Mouse (Mus musculus) lung, adult 2 months (tissue): ENCODE results near the gene Gm16368. TPM values are rescaled to one million over a fixed set of nuclear protein-coding genes. Genes with fewer than 3 reads are reported as not detected.
"Not testable (repeated sequence)": the region's sequence is repeated elsewhere in the genome, so short reads cannot be mapped to it uniquely, and the experiment has no call there.

Source experiments
- DNase-seq: peaks from one replicate; pipeline ENCODE4 v3.0.0; 2022
- H3K4me1 ChIP-seq: fragments of 200-500 bp; 2 replicates; pipeline ENCODE4 v1.6.1; 2011; ENCODE audit warnings: low read length; ENCODE audit not compliant: control insufficient read depth, insufficient read depth
- H3K4me3 ChIP-seq: fragments of 200-500 bp; replicated peaks from 2 replicates; pipeline ENCODE3; 2011; ENCODE audit warnings: low read depth, mild to moderate bottlenecking, control low read depth, low read length; ENCODE audit errors: extremely low read depth
- WGBS: fragments of 180-500 bp; shearing (Covaris S2); methylation state at CpG from one replicate; pipeline ENCODE4 v1.1.7; 2018; 5-methylcytosine and 5-hydroxymethylcytosine counted together
- polyA plus RNA-seq: library from polyadenylated mRNA; depleted of rRNA; stranded (reverse); fragments of >200 nt; gene quantifications from 2 replicates; pipeline ENCODE4 v1.2.3, GENCODE M21; 2012; rRNA removed

Gm16368 gene
- polyA plus RNA-seq, result not detected in 2 replicates

DNA sequence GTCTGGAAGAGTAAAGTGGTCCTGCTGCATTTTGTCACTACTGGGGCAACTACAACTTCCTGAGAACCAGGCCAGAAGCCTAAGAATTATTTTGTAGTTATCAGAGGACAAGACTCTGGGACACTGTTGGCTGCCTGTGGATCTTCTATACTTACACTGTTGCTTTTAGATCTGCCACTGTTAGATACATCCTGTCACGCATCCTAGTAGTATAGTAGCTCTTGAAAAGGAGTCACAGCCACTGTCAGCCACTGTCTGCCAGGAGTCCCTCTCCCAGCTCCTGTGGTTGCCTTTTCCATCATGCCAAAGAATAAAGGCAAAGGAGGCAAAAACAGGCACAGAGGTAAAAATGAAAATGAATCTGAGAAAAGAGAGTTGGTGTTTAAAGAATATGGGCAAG is at the start of gene Gm16368:
TSS of gene Gm16368 (plus strand) at position 301 of the 400 bp plus-strand sequence.
- H3K4me3 ChIP-seq, result not testable (repeated sequence)
- 52% methylated on average over 1 of the region's 1 CpGs for WGBS

DNA sequence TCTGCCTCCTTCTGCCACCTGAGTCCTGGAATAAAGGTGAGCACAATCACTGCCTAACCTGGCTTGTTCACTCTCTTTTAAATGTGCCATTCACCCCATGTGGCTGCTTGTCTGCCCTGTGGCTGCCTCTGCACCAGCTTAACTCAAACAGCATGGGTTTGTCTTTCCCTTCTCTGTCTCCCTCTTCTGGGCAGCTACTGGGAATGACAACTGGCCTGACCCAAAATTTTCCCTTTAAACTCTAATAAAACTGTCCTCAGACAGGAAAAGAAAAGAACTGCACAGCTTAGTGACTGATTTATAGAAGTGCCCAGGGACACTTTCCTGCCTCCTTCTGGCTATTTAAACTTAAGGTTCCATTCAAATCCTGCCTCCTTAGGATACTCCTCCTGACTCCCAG is 44.4 kb upstream of the Gm16368 start:
- H3K4me3 ChIP-seq, H3K4me1 ChIP-seq, DNase-seq: not testable (repeated sequence)

More for the DNA sequence above, at the start of gene Gm16368:
- not testable (repeated sequence) for DNase-seq, H3K4me1 ChIP-seq

DNA sequence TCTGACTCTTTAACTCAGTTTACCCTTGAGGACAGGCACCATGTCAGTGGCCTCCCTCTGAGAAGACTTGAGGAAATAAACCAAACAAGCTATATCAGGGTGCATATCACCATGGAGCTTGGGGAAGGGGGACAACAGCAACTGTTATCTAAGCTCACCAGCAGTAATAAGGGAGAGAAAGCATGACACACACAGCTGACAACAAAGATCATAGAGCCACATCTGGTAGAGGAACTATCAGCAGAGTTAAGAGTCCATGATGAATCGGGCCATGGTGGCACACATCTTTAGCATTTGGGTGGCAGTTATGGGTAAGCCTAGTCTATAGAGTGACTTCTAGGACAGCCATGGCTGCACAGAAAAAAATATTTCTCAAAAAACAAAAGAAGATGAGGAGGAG is 43.8 kb upstream of the Gm16368 start:
- not testable (repeated sequence) for H3K4me3 ChIP-seq

DNA sequence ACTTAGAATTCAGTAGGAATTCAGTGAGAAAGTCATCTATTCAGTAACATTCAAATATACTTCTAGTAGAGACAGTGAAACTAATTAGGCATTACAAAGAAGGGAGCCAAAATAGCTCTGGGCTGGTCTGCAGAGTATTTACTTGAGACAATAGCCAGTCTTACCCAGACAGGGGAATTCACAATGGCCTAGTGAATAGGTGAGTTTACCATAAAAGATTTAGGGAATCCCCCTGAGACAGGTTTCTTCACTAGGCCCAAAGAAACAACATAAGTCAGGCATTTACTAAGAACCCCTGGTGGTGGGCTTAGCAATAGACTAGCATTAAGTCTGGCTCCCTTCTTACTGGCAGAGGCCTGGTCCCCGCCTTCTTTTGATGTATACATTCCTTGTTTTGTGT is 38.3 kb upstream of the Gm16368 start:
- 50% methylated on average over 1 of the region's 1 CpGs for WGBS
- not testable (repeated sequence) for H3K4me1 ChIP-seq, DNase-seq, H3K4me3 ChIP-seq

More for the DNA sequence above, 43.8 kb upstream of the Gm16368 start:
- WGBS, result 89% methylated on average over 1 of the region's 1 CpGs
- H3K4me1 ChIP-seq, DNase-seq: not testable (repeated sequence)

Other genes starting within 250 kb of the Gm16368 start
- not detected in 2 replicates for gene Gm2001, start 241.4 kb upstream of the Gm16368 start, polyA plus RNA-seq
- gene Gm2016, start 209.6 kb upstream of the Gm16368 start, polyA plus RNA-seq, result not detected in 2 replicates
- gene Gm2022, start 188.3 kb upstream of the Gm16368 start, polyA plus RNA-seq, result not detected in 2 replicates
- not detected in 2 replicates for gene Gm2035, start 163.8 kb upstream of the Gm16368 start, polyA plus RNA-seq
- not detected in 2 replicates for gene Gm2042, start 129.6 kb upstream of the Gm16368 start, polyA plus RNA-seq
- gene Gm2075, start 71.8 kb upstream of the Gm16368 start, polyA plus RNA-seq, result not detected in 2 replicates
- not detected in 2 replicates for gene Gm6803, start 64.9 kb upstream of the Gm16368 start, polyA plus RNA-seq
- not detected in 2 replicates for gene Gm2056, start 56.7 kb upstream of the Gm16368 start, polyA plus RNA-seq
- gene Gm10436, start 98.4 kb downstream of the Gm16368 start, polyA plus RNA-seq, result not detected in 2 replicates
- gene Gm8332, start 166.4 kb downstream of the Gm16368 start, polyA plus RNA-seq, result not detected in 2 replicates
- gene Gm5662, start 190.8 kb downstream of the Gm16368 start, polyA plus RNA-seq, result not detected in 2 replicates
- gene Gm5039, start 240.3 kb downstream of the Gm16368 start, polyA plus RNA-seq, result not detected in 2 replicates